Mouse (Mus musculus) 3134 (cell line): ENCODE results near the gene Eefsec.

ENCODE experiments used
- DNase-seq: peaks from one replicate; pipeline ENCODE4 v3.0.0-alpha.2; 2011; ENCODE audit warnings: low spot score; ENCODE audit not compliant: insufficient read length; ENCODE audit errors: extremely low read depth

Gene Eefsec

DNA sequence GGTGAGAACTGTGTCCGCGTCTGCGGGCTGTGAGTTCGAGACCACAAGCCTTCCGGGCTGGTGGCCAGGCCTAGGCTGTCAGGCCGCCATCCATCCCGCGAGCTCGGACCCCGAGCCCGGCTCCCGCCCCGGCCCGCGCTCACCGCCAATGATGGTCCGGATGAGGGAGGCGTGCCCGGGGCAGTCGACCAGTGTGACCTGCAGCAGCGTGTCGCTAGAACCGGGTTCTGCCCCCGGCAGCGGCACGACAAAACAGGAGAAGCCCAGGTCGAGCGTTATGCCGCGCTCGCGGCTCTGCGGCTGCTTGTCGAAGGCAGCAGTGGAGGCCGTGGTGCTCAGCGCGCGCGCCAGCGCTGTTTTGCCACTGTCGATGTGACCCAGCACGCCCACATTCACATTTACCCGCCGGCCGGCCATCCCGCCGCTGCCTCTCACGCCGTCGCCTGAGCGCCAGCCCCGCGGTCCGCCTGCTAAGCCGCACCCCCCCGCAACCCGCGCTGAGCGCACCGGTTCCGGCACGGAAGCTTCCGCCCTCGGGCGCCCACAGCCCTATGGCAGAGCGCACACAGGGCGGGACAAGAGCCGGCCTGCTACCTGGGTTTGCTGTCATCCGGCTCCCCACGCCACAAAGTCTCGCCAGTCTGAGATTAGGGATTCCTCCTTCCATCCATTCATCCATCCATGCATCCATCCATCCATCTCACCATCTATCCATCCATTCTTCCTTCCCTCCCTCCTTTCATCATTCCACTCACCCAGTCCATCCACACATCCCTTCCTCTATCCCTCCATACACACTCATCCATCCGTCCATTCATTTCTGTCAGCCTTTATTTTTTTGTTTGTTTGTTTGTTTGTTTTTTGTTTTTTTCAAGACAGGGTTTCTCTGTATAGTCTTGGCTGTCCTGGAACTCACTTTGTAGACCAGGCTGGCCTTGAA lies at the start of gene Eefsec:
Gene Eefsec, minus strand, starts transcription at position 477 of the 940 bp plus-strand sequence.
- DNase-seq: peak; percentile 88

DNA sequence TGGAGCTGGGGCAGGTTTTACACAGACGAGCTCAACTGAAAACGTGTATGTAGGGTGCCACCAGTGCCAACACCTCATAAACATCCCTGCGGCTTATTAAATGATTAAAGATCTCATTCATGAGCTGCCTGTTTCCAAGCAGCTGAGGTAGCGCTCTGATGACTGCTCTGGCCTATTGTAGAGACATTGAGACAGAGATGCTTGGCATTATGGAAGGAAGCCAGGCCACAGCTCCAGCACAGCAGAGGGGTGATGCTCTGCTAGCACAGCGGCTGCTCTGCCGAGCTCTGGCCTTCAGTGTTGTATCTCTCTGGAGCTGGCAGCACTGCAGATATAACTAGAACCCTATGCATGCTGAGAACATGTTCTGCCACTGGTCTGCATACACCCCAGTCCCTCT lies 47.4 kb upstream of the Eefsec start:
- DNase-seq: no peak

DNA sequence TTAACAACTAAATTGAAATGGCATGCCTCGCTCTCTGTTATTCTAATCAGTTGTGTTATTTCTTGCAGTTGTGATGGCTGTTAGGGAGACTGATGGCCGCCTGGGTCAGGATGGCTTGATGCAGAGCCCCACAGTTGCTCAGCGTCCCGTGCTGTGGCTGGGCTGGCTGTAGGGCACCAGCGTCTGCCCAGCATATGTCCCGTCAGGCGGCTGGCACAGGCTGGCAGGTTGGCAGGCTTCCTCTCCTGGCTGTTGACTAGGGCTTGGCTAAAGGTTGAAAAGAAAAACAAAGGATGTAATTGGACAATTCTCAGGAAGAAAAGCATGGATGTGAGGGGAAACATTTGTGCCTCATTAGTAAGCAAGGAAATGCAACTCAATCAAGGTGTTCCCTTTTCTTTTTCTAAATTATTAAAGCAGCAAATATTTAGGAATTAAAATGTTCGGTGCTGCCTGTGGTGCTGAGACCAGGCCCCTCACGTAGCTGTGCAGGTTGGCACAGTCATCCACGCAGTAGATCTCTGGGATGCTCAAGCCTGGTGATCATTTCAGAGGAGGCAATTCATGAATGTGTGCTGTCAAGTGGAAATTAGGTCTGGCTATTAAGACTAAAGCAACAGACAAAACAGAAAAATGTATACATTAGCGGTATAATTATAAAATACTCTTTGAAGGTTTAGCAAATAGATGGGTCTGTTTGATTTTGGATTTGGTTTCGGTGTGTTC lies 44.5 kb upstream of the Eefsec start:
- no peak for DNase-seq

DNA sequence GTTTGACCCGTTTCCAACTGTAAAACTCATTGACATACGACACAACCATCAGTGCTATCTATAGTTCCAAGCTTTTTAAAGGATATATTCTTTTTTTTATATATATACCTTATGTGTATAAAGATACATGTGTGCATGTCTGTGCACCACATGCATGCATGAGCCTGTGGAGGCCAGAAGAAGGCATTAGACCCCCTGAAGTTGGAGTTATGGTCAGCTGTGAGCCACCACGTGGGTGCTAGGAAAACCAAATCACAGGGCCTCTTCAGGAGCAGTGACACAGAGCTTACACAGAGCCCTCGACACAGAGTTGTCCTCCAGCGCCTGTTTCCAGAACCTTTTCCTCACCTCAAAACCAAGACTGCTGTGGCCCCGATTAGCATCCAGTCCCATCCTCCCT lies 43.5 kb upstream of the Eefsec start:
- no peak for DNase-seq

DNA sequence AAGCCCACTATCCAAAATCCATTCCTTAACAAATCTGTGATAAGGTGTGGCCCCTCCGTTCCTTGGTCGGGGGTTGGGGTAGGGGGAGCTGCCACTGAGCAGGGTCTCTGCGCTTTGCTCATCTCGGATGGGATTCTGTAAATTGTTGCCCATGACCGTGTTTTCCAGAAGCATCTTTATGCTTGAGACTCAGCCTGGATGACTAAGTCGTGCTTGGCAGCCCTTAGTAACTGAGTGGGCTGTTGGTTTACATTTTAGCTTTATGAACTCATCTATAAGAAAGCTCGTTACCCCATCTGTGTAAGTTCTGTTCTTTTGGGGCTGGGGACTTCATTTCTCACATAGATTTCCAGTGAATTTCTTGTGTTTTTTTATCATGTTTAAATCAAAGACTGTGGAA lies 42.7 kb upstream of the Eefsec start:
- no peak for DNase-seq

DNA sequence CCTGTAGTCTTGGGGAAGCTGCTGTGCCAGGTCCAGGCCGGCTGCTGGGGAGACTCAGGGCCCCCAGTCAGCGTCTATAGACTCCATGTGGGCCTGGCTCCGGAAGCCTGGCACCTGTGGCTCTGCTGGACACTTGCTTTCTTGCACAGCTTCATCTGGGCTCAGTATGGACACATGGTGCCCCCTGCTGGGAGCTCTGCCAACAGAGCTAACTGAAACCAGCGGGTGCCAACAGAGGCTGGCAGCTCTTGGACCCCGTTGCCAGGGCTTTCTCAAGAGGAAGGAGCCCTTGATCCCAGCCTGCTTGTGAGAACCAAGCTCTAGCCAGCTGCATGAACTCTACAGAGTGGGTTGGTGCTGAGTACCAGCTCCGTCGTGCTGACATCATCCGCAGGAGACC lies 40.6 kb upstream of the Eefsec start:
- no peak for DNase-seq

DNA sequence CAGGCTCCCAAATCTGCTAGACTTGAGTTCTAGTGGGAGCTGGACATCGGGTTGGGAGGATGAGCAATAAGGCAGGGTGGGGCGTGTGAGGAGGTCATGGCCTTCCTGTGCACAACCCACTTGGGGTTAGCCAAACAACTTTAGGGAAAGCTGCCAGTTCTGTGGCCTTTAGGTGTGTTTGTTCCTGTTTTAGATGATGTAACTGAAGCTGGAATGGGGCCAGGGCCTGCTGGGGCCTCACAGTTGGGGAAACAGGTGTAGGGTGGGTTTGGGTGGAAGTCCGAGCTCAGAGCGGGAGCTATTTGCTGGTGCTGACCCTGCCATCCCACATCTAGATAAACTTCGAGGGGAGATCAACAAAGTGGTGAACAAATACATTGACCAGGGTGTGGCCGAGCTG lies 39.0 kb upstream of the Eefsec start:
- DNase-seq: no peak

DNA sequence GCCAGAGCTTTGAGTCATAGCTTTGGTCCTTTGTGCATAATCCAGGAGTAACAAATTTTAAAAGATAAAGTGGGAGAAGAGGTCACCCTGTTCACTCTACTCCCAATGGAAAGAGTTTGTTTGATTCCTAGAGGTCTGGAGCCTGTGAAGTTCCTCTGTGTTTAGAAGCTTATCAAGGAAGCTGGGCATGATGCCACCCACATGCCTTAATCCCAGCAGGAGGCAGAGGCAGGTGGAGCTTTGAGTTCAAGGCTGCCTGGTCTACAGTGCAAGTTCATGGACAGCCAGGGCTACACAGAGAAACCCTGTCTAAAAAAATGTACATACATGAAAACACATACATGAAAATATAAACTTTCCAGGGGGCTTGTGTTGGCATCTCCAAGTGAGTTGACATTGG lies 37.6 kb upstream of the Eefsec start:
- DNase-seq: no peak

DNA sequence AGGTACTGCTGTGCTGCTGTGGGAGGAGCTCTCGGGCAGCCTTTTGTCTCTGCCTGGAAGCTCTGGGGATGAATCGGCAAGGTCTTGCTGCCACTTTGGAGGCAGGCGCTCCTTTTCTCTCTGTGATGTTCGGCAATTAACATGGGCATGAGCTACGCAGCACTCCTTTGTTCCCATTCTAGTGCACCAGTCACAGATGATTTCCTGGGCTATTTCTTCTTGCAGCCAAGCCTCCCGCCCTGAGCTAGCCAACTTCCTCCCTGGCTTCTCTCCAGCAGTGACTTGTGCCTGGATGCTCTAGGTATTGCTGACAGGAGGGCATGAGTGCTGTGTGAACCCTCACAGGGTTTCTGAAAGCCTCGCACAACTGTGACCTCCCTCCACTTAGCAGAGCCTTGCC lies 36.8 kb upstream of the Eefsec start:
- no peak for DNase-seq

DNA sequence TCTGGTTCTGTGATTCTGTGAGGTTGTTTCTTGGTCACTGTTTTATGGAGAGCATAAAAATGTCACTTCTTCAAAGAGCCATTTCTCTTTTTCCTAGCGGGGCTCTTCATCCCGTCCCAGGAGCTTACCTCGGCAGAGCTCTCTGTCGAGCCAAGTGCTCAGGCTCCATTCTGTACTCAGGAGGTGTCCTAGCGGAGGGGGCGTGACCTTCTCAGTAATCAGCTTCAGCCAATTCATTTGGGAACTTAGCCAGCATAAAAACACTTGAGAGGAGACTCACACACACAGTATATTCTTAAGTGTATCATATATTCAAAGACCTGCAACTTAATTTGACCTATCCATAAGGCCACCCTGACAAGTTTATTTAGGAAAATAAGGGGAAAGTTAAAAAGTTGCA lies 34.1 kb upstream of the Eefsec start:
- no peak for DNase-seq

DNA sequence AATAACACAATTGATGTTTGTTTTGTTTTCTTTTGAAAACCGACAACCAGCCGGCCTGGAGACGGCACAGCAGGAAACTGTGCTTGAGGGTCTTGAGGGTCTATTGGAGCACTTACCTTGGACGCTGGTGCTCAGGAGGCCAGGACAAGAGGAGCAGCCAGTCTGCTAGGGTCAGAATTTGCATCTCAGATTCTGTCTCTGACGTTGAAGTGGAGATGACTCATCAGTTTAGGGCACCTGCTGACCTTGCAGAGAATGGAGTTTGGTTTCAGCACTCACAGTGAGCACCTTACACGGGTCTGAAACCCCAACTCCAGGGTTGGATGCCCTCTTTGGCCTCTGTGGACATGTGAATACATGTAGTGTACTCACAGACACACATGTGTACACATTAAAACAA lies 23.5 kb upstream of the Eefsec start:
- DNase-seq: no peak

DNA sequence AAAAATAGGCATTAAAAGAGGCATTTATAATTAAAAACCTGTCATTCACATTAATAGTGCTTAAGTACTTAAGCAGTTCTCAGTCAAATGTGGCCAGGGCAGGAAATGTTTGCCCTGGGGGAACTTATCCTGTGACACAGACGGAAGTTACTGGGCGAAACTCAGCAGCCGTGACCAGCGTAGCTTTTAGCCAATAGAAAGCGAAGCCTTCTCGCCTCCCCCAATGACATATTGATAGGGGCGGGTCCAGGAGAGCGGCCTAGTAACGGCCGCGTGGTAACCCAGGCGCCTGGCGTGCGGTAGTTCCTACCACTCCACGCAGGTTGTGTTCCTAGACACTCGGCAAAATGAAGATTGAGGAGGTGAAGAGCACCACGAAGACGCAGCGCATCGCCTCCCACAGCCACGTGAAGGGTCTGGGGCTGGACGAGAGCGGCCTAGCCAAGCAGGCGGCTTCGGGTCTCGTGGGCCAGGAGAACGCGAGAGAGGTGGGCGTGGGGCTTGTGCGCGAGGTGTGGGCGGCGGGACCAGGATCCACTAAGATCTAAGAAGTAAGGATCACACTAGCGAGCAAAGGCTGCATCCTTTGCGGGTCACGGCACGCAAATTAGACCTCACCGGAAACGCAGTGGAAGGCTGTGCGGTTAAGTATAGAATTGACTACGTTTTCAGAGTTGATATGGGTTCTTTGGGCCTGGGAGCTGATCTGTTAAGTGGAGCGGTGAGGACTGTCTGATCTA lies 19.0 kb upstream of the Eefsec start, which contains the start of gene Ruvbl1:
Gene Ruvbl1, plus strand, starts transcription at position 229 of the 740 bp plus-strand sequence.
- peak; percentile 86 for DNase-seq

DNA sequence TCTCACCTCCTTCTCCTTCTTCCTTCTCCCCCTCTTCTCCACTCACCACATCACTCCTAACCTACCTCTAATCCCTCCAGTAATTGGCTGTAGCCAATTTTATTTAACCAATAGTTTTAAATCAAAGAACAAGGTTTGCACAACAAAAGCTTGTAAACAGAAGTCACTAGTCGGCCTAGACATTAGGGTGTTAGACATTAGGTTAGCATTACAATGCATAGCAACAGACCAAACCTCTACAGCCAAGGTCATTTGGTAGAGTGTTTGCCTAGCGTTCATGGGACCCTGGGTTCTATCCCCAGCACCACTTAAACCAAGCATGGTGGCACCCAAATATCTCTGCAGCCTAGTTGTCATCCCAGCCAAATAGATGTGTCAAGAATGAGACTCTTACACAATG lies 8.2 kb upstream of the Eefsec start:
- DNase-seq: no peak

DNA sequence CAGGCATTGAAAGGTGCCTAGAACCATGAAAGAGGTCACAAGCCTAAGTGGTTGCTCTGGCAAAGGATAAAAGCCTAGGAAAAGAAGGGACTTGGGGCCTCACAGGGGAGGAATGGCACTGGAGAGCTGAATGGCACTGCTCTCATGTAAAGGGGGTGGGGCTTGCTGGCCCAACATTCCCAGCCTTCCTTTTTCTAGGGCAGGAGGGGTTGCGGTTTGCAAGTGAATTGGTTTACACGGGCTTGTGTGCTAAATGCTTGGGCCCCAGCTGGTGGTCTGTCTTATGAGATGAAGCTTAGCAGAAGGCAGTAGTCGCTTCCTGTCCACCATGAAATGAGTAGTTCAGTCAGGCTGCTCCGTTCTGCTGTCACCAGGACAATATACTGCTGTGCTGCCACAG lies 1.1 kb upstream of the Eefsec start:
- DNase-seq: no peak

DNA sequence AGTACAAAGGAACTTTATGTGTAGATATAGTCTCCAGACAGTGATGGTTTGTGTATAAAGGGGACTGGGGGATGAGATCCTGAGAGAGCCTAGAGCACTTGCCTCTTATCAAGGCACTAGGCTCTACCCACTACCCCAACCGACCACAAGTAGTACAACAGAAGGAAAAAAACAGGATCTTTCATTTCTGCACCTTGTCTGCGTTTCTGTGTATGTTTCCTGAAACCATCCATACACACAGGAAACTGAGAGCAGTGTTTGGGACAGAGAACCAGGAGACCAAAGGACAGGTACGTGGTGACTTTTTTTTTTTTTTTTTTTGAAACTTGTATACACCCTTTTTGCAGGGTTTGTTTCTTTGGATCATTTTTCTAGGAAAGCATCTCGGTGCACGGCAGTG lies 678 bp downstream of the Eefsec start:
- DNase-seq: no peak

DNA sequence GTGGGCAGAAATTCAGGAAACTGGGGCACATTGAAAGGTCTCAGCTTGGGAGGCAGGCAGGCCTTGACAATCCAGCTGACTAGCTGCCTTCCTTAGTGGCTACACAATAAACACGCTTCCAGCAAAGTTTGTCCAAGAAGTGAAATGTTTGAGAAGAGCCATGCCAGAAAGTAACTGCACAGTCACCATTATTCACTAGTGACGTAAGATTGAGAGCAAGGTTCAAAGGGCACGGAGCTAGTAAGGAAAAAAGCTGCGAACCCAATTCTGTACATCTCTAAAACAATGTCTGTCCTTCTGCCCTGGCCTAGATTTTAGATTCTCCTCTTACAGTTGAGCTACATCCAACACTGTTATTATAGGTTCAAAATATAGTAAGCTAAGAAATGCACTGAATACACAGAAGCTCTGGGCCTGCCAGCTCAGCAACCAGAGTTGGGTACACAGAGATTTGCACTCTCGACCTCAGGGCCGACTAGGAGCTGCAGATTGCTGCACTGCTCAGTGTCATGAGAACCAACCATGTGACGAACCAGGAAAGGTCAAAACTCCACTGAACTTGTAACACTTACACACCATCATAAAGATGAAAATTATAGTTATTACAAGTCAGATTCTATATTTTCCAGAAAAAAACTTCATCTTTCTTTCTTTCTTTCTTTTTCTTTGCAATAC lies 2.1 kb downstream of the Eefsec start:
- DNase-seq: no peak

DNA sequence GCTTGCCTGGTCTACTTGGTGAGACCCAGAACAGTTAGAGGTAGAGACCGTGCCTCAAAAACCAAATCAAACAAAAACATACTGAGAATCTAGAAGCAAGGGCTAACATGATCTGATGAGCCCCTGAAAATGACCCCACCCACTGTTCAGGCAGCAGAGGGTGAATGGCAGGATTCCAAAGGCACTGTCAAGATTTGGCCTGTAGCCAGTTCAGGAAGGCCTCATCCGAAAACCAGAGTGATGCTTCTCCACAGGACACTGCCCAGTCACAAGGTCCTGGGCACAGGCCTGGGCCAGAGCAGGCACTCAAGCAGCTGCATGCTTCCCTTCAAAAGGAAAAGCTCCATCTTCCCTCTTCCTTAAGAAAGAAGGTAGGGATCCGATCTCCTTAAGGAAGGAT lies 2.9 kb downstream of the Eefsec start:
- DNase-seq: no peak

DNA sequence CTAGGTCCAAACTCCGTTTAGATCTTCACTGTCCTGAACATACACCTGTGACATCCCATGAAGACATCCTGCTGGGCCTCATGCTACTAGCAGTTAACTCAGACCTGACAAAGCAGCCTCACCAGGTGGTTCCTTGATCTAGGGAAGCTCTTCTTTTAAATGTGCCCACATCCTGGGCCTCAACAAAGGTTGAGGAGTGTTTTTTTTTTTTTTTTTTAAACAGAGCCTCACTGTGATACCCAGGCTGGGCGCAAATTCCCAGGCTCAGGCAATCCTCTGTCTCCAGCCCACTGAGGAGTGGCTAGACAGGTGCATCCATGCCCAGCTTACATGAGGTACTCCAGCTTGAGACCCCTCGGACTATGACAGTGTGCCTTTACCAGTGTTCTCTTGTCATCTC lies 3.8 kb downstream of the Eefsec start:
- no peak for DNase-seq

DNA sequence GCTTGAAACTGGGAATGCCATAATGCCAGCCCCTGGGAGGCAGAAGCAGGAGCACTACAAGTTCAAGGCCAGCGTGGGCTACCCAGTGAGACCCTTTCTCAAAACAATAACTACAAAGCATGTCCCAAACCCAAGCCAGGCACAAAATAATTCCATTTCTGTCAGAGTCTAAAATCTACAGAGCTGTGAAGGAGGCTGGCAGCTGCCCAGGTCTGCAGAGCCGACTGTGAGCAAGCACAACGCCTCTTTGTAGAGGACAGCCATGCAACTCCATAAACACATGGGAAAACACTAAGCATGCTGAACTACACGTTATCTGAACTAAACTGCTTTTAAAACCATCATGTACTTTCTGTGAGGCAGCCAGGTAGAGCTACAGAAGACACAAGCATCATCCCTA lies 7.3 kb downstream of the Eefsec start:
- DNase-seq: no peak

DNA sequence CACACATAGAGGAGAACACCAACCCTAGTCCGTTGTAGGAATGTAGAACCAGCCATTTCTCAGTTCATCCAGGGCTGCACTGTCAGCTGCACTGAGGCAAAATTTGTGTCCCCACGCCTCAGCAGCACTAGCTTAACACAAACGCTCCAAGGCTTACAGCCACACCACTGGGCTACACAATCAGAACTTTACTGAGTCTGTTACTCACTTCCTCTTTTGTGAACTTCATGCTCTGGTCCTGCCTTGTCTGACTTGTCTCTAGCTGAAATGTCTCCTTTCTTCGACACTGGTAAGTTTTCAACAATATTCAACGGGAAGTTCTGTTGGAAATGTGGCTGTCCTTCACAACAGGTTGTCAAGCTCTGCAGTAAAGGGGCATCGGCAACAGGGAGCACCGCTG lies 10.7 kb downstream of the Eefsec start:
- DNase-seq: no peak

DNA sequence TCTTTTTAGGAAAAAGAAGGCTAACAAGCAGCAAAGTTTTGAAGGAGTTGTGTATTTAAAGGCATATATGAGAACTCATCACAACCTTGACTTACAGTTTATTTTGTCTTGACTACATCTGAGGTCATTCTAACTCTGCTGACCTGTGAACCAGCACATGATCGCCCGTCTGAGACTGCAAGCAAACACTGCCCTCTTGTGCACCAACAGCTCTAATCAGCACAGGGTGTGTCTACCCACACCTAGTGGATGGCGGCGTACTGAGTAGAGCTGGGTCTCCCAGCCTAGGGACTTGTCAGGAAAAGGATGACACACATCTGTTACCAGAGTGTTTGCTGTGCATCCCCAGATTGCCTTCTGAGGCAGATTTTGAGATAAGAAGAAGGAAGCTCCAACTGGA lies 15.1 kb downstream of the Eefsec start:
- no peak for DNase-seq
